Mouse (Mus musculus) limb, embryonic 12.5 days (tissue): ENCODE data around the gene Fgfr2. TPM values are rescaled to one million over a fixed set of nuclear protein-coding genes. Genes with fewer than 3 reads are reported as not detected.

Source experiments
- ATAC-seq: fragments of 200-750 bp; cut with Nextera tagmentation; 2 replicates; pipeline ENCODE4 v1.8.0; 2017; ENCODE audit warnings: low read depth, moderate TSS enrichment; ENCODE audit not compliant: insufficient number of reproducible peaks, insufficient read depth, low FRiP score, low TSS enrichment
- H3K27ac ChIP-seq: fragments of 300-500 bp; sonication (generic); 2 replicates; pipeline ENCODE4 v1.5.1; 2016; ENCODE audit warnings: mild to moderate bottlenecking, moderate library complexity
- H3K27me3 ChIP-seq: fragments of 300-500 bp; sonication (generic); 2 replicates; pipeline ENCODE4 v1.6.1; 2016; ENCODE audit warnings: mild to moderate bottlenecking, moderate library complexity
- H3K36me3 ChIP-seq: fragments of 300-500 bp; sonication (generic); 2 replicates; pipeline ENCODE4 v1.6.1; 2016; ENCODE audit warnings: mild to moderate bottlenecking, moderate library complexity
- H3K4me1 ChIP-seq: fragments of 300-500 bp; sonication (generic); replicated peaks from 2 replicates; pipeline ENCODE4 v1.6.1; 2016
- H3K4me2 ChIP-seq: fragments of 300-500 bp; sonication (generic); 2 replicates; pipeline ENCODE4 v1.6.1; 2016; ENCODE audit warnings: mild to moderate bottlenecking, moderate library complexity
- H3K4me3 ChIP-seq: fragments of 300-500 bp; sonication (generic); replicated peaks from 2 replicates; pipeline ENCODE4 v1.5.1; 2016; ENCODE audit warnings: mild to moderate bottlenecking
- H3K9ac ChIP-seq: fragments of 300-500 bp; sonication (generic); replicated peaks from 2 replicates; pipeline ENCODE4 v1.6.1; 2016; ENCODE audit warnings: mild to moderate bottlenecking, moderate library complexity
- H3K9me3 ChIP-seq: fragments of 300-500 bp; sonication (generic); 2 replicates; pipeline ENCODE4 v1.6.1; 2016; ENCODE audit warnings: mild to moderate bottlenecking, moderate library complexity
- WGBS: fragments of 180-500 bp; shearing (Covaris S2); methylation state at CpG from one replicate; pipeline ENCODE4 v1.1.7; 2016; 5-methylcytosine and 5-hydroxymethylcytosine counted together
- polyA plus RNA-seq: library from polyadenylated mRNA; unstranded; fragments of >200 nt; fragmentation: Nextera tagmentation; extraction: Ambion mirVana; gene quantifications from 2 replicates; pipeline ENCODE4 v1.2.1, GENCODE M21; 2016

Fgfr2 gene
- polyA plus RNA-seq, 1 experiment from 2014 or later, result 112 TPM

DNA sequence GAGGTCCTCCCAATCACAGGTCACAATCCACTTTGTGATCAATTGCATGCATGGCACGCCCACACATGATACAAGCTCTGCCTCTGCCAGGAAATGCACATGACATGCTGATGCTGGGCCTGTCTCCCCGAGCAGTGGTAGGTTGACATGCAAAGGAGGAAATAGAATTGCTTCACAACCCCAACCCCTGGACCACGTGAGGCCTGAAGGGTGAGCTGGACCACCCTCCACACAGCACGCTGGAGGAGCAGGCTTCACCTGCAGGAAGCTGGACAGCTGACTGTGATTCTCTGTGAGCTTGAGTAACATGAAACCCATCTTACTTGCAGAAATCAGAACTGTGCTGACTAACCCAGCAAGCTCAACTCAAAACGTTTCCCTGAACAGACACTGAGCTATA, 638.7 kb downstream of the Fgfr2 start:
- WGBS, result 51% methylated on average over 5 of the region's 5 CpGs
- H3K36me3 ChIP-seq, result no peaks in the 10 kb centered on the region
- H3K27me3 ChIP-seq, result no peaks in the 10 kb centered on the region; the same call in 1 of the 2 replicates
- H3K27ac ChIP-seq, result no peak overlapping the region
- no peak for ATAC-seq
- H3K9ac ChIP-seq, result no peak overlapping the region
- H3K4me2 ChIP-seq, result no peak overlapping the region
- 0 out of 2 replicates have a peak, but pooled peaks cover 3% of the 10 kb centered on the region for H3K4me1 ChIP-seq
- no peak overlapping the region for H3K4me3 ChIP-seq
- H3K9me3 ChIP-seq, result no peaks in the 10 kb centered on the region

DNA sequence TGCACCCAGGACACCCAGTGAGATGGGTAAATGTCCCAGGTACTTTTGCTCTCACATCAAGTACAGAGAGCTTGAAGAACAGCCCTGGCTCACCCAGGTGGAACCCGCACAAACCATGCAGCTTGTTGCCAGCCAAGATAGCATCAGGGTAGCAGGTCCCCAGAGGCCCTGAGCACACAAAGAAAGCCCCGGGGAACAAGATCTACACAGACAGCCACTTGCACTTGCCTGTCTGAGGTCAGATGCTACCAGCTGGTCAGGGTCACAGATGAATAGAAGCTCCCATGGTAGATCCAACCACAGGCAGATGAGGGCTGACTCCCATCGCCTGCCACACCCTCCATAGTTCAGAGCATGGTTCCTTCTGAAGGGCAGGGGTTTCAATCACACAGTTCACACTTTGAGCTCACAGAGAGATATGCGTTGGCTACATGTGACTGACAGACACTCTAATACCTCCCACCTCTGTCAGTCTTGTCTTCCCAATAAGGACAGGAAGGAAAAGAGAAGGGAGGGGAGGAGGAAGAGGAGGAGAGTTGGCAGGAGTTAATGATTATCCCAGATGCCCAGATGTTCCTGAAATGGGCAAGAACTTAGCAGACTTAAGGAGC, 642.3 kb downstream of the Fgfr2 start:
- Histone ChIP-seq H3K9me3 (no peaks in the 10 kb centered on the region), H3K27ac (no peak overlapping the region), H3K27me3 (no peaks in the 10 kb centered on the region; the same call in 1 of the 2 replicates), H3K36me3 (no peaks in the 10 kb centered on the region), H3K4me3 (no peak overlapping the region), H3K4me2 (no peak overlapping the region), H3K9ac (no peak overlapping the region), H3K4me1 (0 out of 2 replicates have a peak, but pooled peaks cover 3% of the 10 kb centered on the region)
- 76% methylated on average over 4 of the region's 4 CpGs for WGBS
- no peak for ATAC-seq

DNA sequence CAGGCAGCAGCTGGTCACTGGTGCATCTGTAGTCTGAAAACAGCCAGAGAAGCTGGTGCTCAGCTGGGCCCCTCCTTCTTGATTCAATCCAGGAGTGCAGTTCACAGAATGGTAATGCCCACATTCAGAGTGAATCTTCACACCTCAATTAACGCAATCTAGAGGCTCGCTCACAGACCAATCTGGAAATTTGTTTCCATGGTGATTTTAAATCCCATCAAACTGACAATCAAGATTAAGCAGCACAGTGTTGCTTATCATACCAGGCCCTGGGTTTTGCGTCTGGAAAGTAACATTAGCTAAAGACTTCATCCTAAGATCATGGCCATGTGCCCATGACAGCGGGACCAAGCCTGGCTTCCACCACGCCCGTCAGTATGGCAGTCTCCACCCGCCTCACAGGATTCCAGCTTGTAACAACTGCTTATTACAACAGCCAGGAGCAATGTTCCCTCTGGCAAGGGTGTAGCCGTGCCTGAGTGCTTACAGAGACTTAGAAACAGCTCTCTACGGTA, 644.8 kb downstream of the Fgfr2 start:
- Histone ChIP-seq H3K4me2 (no peak overlapping the region), H3K4me1 (no peaks in the 10 kb centered on the region), H3K36me3 (no peaks in the 10 kb centered on the region), H3K27ac (no peak overlapping the region), H3K4me3 (no peak overlapping the region), H3K27me3 (peaks cover 4% of the 10 kb centered on the region; the same call in 1 of the 2 replicates), H3K9me3 (no peaks in the 10 kb centered on the region), H3K9ac (no peak overlapping the region)
- WGBS, result 73% methylated on average over 9 of the region's 9 CpGs
- ATAC-seq, result no peak

DNA sequence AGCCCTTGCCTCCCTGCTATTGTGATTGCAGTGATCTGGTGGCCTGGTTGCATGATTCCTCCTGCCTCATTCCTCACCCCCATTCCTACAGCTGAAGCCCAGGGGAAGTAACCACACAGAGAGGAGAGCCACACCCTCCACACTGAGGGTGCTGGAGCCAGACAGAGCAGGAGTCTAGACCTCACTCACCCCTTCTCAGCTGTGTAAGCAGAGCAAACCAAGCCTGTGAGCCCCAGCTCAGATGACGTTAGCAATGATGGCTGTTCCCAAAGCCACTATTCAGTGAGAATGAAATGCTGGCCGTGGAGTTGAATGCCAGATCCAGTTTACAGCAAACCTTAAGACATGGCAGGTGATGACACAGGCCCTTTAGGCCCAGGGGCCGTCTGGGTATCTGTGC, 645.4 kb downstream of the Fgfr2 start:
- no peak overlapping the region for H3K4me3 ChIP-seq
- WGBS, result 66% methylated on average over 3 of the region's 3 CpGs
- no peak overlapping the region for H3K4me2 ChIP-seq
- H3K4me1 ChIP-seq, result no peaks in the 10 kb centered on the region
- no peaks in the 10 kb centered on the region for H3K9me3 ChIP-seq
- H3K27me3 ChIP-seq, result peaks cover 4% of the 10 kb centered on the region; the same call in 1 of the 2 replicates
- ATAC-seq, result no peak
- no peaks in the 10 kb centered on the region for H3K36me3 ChIP-seq
- no peak overlapping the region for H3K27ac ChIP-seq
- H3K9ac ChIP-seq, result no peak overlapping the region

DNA sequence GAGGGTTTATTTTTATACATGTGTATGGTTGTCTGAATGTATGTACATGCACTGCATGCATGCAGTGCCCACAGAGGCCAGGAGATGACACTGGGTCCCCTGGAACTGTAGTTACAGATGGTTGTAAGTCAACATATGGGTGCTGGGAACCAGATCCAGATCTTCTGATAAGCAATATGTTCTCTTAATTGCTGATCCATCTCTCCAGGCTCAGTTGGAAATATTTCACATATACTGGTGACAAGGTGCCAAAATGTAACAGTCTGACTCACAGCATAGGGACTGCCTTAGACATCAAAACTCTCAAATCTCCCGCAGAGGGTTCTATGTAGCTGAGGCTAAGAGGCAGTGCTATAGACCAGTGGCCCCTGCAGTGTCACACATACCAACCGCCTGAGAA, 646.7 kb downstream of the Fgfr2 start:
- no peak overlapping the region for H3K4me3 ChIP-seq
- peaks cover 4% of the 10 kb centered on the region; the same call in 1 of the 2 replicates for H3K27me3 ChIP-seq
- ATAC-seq, result no peak
- 90% methylated on average over 2 of the region's 2 CpGs for WGBS
- no peak overlapping the region for H3K4me2 ChIP-seq
- H3K4me1 ChIP-seq, result no peaks in the 10 kb centered on the region
- no peaks in the 10 kb centered on the region for H3K36me3 ChIP-seq
- H3K27ac ChIP-seq, result no peak overlapping the region
- no peak overlapping the region for H3K9ac ChIP-seq
- H3K9me3 ChIP-seq, result no peaks in the 10 kb centered on the region

DNA sequence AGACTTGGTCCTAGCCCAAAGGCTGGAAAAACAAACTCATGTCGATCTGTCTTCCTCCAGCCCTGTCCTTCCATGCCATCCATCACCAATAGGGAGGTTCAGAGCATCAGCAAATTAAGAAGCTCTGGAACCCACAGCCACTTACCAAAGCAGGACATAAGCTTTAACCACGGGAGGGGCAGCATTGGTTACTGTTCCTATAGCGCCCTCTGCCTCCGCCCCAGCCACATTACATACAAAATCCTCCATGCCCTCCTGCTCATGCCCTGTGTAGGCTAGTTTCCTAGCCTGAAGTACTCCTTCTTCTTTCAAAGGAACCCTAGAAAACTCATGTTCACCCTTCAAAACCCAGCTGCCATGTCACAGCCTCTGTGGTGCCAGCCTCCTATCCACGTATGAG, 648.1 kb downstream of the Fgfr2 start:
- no peak overlapping the region for H3K4me3 ChIP-seq
- no peaks in the 10 kb centered on the region for H3K4me1 ChIP-seq
- H3K9ac ChIP-seq, result no peak overlapping the region
- no peak for ATAC-seq
- 22% methylated on average over 5 of the region's 5 CpGs for WGBS
- H3K4me2 ChIP-seq, result no peak overlapping the region
- peaks cover 4% of the 10 kb centered on the region; the same call in 1 of the 2 replicates for H3K27me3 ChIP-seq
- H3K36me3 ChIP-seq, result no peaks in the 10 kb centered on the region
- no peak overlapping the region for H3K27ac ChIP-seq
- H3K9me3 ChIP-seq, result no peaks in the 10 kb centered on the region

- ATAC-seq, result no peak
- peaks cover 4% of the 10 kb centered on the region; the same call in 1 of the 2 replicates for H3K27me3 ChIP-seq
- no peak overlapping the region for H3K4me2 ChIP-seq
- H3K9ac ChIP-seq, result no peak overlapping the region
- 59% methylated on average over 3 of the region's 3 CpGs for WGBS
- no peak overlapping the region for H3K27ac ChIP-seq
- no peaks in the 10 kb centered on the region for H3K9me3 ChIP-seq
- H3K36me3 ChIP-seq, result no peaks in the 10 kb centered on the region
- no peaks in the 10 kb centered on the region for H3K4me1 ChIP-seq
- no peak overlapping the region for H3K4me3 ChIP-seq
These were observed 651.8 kb downstream of the Fgfr2 start for GRCm38 (mm10) chr7:132471327-132471726.

DNA sequence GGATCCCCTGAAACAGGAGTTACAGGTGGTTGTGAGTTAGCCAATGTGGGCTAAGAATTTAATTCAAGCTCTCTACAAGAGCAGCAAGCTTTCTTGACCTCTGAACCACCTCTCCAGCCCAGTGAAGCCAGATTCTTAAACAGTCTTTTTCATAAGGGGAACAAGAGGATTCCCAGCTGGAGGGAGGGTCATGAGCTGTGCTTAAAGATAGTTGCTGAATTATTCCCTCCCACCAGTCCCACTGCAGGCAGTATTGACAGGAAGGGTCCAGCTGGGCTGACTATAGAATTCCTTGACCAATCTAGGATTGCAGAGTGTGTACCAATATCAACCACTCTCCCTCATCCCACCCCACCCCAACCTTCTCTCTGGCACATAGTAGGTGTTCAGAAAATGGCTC, 654.8 kb downstream of the Fgfr2 start:
- Histone ChIP-seq H3K9me3 (no peaks in the 10 kb centered on the region), H3K27ac (no peak overlapping the region), H3K4me1 (no peaks in the 10 kb centered on the region), H3K4me2 (no peak overlapping the region), H3K4me3 (no peak overlapping the region), H3K9ac (no peak overlapping the region), H3K36me3 (no peaks in the 10 kb centered on the region), H3K27me3 (no peaks in the 10 kb centered on the region; the same call in 1 of the 2 replicates)
- ATAC-seq, result no peak

DNA sequence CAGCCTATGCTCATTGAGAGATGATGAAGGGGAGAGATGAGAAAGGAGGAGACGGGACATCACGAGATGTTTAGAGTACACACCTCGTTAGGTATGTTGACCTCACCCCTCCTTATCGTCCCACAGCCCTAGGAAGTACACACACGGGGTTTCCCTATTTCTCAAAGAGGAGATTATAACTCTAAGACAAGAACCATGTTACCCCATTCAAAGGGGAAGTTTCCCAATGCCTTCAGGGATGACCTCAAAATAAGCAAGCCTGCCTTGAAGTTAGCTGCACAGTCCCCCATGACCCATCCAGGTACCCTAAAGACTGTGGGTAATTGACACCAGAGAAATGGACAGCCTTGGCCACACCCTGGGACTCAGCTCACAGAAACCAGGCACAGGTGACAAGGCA, 657.3 kb downstream of the Fgfr2 start:
- Histone ChIP-seq H3K4me2 (no peak overlapping the region), H3K27ac (no peak overlapping the region), H3K27me3 (no peaks in the 10 kb centered on the region; the same call in 1 of the 2 replicates), H3K9ac (no peak overlapping the region), H3K4me3 (no peak overlapping the region), H3K9me3 (no peaks in the 10 kb centered on the region), H3K36me3 (no peaks in the 10 kb centered on the region), H3K4me1 (no peaks in the 10 kb centered on the region)
- 87% methylated on average over 5 of the region's 5 CpGs for WGBS
- no peak for ATAC-seq

- Histone ChIP-seq H3K4me3 (no peak overlapping the region), H3K4me1 (no peaks in the 10 kb centered on the region), H3K4me2 (no peak overlapping the region), H3K36me3 (no peaks in the 10 kb centered on the region), H3K27me3 (no peaks in the 10 kb centered on the region; the same call in 1 of the 2 replicates), H3K9me3 (no peaks in the 10 kb centered on the region), H3K27ac (no peak overlapping the region), H3K9ac (no peak overlapping the region)
- WGBS, result 86% methylated on average over 1 of the region's 1 CpGs
- no peak for ATAC-seq
These were observed 658.3 kb downstream of the Fgfr2 start for GRCm38 (mm10) chr7:132464894-132465293.

GRCm38 (mm10) chr7:132458493-132458892, 664.7 kb downstream of the Fgfr2 start:
- H3K27ac ChIP-seq, result peak overlapping the region; percentile 62; the same call in 1 of the 2 replicates
- no peak overlapping the region for H3K4me3 ChIP-seq
- H3K4me2 ChIP-seq, result no peak overlapping the region
- H3K4me1 ChIP-seq, result peaks cover 15% of the 10 kb centered on the region
- WGBS, result 18% methylated on average over 7 of the region's 7 CpGs
- H3K9ac ChIP-seq, result no peak overlapping the region
- H3K9me3 ChIP-seq, result no peaks in the 10 kb centered on the region
- no peaks in the 10 kb centered on the region for H3K27me3 ChIP-seq
- H3K36me3 ChIP-seq, result no peaks in the 10 kb centered on the region
- no peak for ATAC-seq
